Mouse (Mus musculus) E14TG2a.4 (cell line): Measurements from ENCODE around the gene Nprl2.

ENCODE experiments used
- CTCF ChIP-seq: conservative IDR thresholded peaks from 2 replicates; pipeline ENCODE4 v1.5.1; 2014; ENCODE audit warnings: low read length
- NANOG ChIP-seq: IDR thresholded peaks from 2 replicates; pipeline ENCODE4 v1.6.1; 2014; ENCODE audit warnings: borderline replicate concordance, low read length, mixed read lengths

DNA sequence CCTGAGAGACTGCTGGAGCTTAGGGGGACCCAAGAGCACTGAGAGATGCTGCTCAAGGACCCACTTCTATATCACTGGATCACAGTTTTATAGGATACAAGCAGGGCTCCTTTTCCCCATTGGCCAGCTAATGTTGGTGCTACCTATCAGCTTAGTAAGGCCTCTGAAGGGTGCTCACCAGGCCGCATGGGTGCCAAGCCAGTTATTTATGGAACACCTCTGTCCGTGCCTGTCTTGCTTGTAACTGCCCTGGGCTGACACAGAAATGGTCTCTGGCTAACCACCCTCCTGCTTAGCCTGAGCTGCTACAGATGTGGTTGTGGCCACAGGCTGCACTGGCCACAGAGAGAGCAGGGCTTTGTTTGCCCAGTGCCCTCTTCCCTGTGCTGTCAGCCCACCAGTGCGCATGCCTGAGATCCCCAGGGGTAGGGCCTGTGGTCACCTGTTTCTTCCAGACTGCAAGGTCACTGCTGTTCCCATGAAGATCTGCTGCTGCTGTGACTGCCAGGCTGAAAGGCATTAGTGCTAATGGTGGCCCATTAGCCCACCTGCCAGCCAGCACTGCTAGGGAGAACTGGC, 41.2 kb upstream of the Nprl2 start:
- TF ChIP-seq CTCF (no peak), NANOG (no peak)
